Comparison of ENCODE assay signal across 27 mouse cellular contexts in genomic region chr12:81055811-81056210, GRCm38 (mm10). TPM values are rescaled to one million over a fixed set of nuclear protein-coding genes. Genes with fewer than 3 reads are reported as not detected.
DNase-seq lines count a peak whose midpoint lies in the region; ATAC-seq and TF ChIP-seq lines count a peak whose summit lies in the region.
"Had no signal": no experiment of that assay in that cellular context is flagged by ENCODE, and none has a peak within 500 bp of the region (broad histone marks: within the 10 kb centered on the region; RNA-seq: fewer than 3 reads in every experiment).

No protein-coding gene starts in this region.

- no peak overlapping the region for H3K9ac ChIP-seq in embryonic facial prominence, embryonic 12.5 days
- H3K9ac ChIP-seq in midbrain, postnatal 0 days (replicated peaks; ENCODE audit: low read length, poor library complexity, severe bottlenecking), result no peak overlapping the region
- no peak overlapping the region for H3K9ac ChIP-seq in hindbrain, embryonic 15.5 days
- H3K9ac ChIP-seq: embryonic facial prominence, embryonic 15.5 days; heart, embryonic 13.5 days; liver, embryonic 15.5 days; lung, embryonic 15.5 days; neural tube, embryonic 13.5 days had no signal

- no peaks in the 10 kb centered on the region for H3K27me3 ChIP-seq in embryonic facial prominence, embryonic 12.5 days
- H3K27me3 ChIP-seq in embryonic facial prominence, embryonic 10.5 days (replicated peaks; ENCODE audit: low read depth, poor library complexity, severe bottlenecking), result no peaks in the 10 kb centered on the region
- H3K27me3 ChIP-seq in heart, embryonic 10.5 days (ENCODE audit: insufficient read depth, poor library complexity, severe bottlenecking), result no peaks in the 10 kb centered on the region
- no peaks in the 10 kb centered on the region for H3K27me3 ChIP-seq in midbrain, embryonic 10.5 days (ENCODE audit: low read depth, poor library complexity, severe bottlenecking)
- no peaks in the 10 kb centered on the region for H3K27me3 ChIP-seq in midbrain, postnatal 0 days (ENCODE audit: insufficient read depth, low read length)
- no peaks in the 10 kb centered on the region for H3K27me3 ChIP-seq in hindbrain, embryonic 15.5 days
- H3K27me3 ChIP-seq: CH12.LX; embryonic facial prominence, embryonic 15.5 days; heart, embryonic 13.5 days; liver, embryonic 15.5 days; lung, embryonic 15.5 days; neural tube, embryonic 13.5 days had no signal

- no peak for ATAC-seq in embryonic facial prominence, embryonic 12.5 days (ENCODE audit: insufficient number of reproducible peaks, insufficient read depth, low FRiP score, low TSS enrichment)
- ATAC-seq in midbrain, postnatal 0 days (ENCODE audit: low FRiP score), result no peak
- ATAC-seq in hindbrain, embryonic 15.5 days (ENCODE audit: low FRiP score, low read depth), result no peak
- ATAC-seq: activated CD4-positive, CD25-positive, alpha-beta regulatory T cell, adult 4 months; intestine, postnatal 0 days had no signal

- H3K4me1 ChIP-seq in embryonic facial prominence, embryonic 12.5 days, result peaks cover 24% of the 10 kb centered on the region
- peaks cover 47% of the 10 kb centered on the region for H3K4me1 ChIP-seq in embryonic facial prominence, embryonic 10.5 days
- H3K4me1 ChIP-seq in heart, embryonic 10.5 days, result peaks cover 20% of the 10 kb centered on the region
- H3K4me1 ChIP-seq in midbrain, embryonic 10.5 days, result peaks cover 13% of the 10 kb centered on the region
- H3K4me1 ChIP-seq in midbrain, postnatal 0 days (ENCODE audit: insufficient read depth, low read length), result no peaks in the 10 kb centered on the region
- H3K4me1 ChIP-seq in hindbrain, embryonic 15.5 days (replicated peaks), result 0 out of 2 replicates have a peak, but pooled peaks cover 4% of the 10 kb centered on the region
- H3K4me1 ChIP-seq: liver, embryonic 15.5 days; lung, embryonic 15.5 days had no signal

- H3K36me3 ChIP-seq in embryonic facial prominence, embryonic 12.5 days, result no peaks in the 10 kb centered on the region
- no peaks in the 10 kb centered on the region for H3K36me3 ChIP-seq in embryonic facial prominence, embryonic 10.5 days (replicated peaks)
- no peaks in the 10 kb centered on the region for H3K36me3 ChIP-seq in heart, embryonic 10.5 days
- no peaks in the 10 kb centered on the region for H3K36me3 ChIP-seq in midbrain, embryonic 10.5 days
- H3K36me3 ChIP-seq in midbrain, postnatal 0 days (ENCODE audit: insufficient read depth, low read length), result no peaks in the 10 kb centered on the region
- H3K36me3 ChIP-seq in hindbrain, embryonic 15.5 days, result no peaks in the 10 kb centered on the region
- H3K36me3 ChIP-seq: embryonic facial prominence, embryonic 15.5 days; heart, embryonic 13.5 days; liver, embryonic 15.5 days; lung, embryonic 15.5 days; neural tube, embryonic 13.5 days had no signal

- WGBS in embryonic facial prominence, embryonic 12.5 days, result 96% methylated on average over 2 of the region's 2 CpGs
- WGBS in embryonic facial prominence, embryonic 10.5 days, result 89% methylated on average over 2 of the region's 2 CpGs
- 54% methylated on average over 2 of the region's 2 CpGs for WGBS in heart, embryonic 10.5 days
- 87% methylated on average over 2 of the region's 2 CpGs for whole genome bisulfite sequencing in midbrain, embryonic 10.5 days
- WGBS in midbrain, postnatal 0 days, result 90% methylated on average over 2 of the region's 2 CpGs
- 85% methylated on average over 2 of the region's 2 CpGs for WGBS in hindbrain, embryonic 15.5 days

- H3K27ac ChIP-seq in embryonic facial prominence, embryonic 12.5 days, result 0 out of 2 replicates have a peak overlapping the region, but pooled peaks have one; percentile 12
- no peak overlapping the region for H3K27ac ChIP-seq in embryonic facial prominence, embryonic 10.5 days (replicated peaks)
- H3K27ac ChIP-seq in heart, embryonic 10.5 days, result no peak overlapping the region
- 0 out of 2 replicates have a peak overlapping the region, but pooled peaks have one; percentile 28 for H3K27ac ChIP-seq in midbrain, embryonic 10.5 days (replicated peaks)
- H3K27ac ChIP-seq in midbrain, postnatal 0 days (ENCODE audit: low read depth, low read length), result no peak overlapping the region
- H3K27ac ChIP-seq in hindbrain, embryonic 15.5 days (replicated peaks), result 0 out of 2 replicates have a peak overlapping the region, but pooled peaks have one; percentile 29
- H3K27ac ChIP-seq: embryonic facial prominence, embryonic 15.5 days; heart, adult 2 months; heart, embryonic 13.5 days; liver, embryonic 15.5 days; lung, embryonic 15.5 days had no signal

- H3K4me2 ChIP-seq in embryonic facial prominence, embryonic 12.5 days (replicated peaks), result no peak overlapping the region
- no peak overlapping the region for H3K4me2 ChIP-seq in midbrain, postnatal 0 days (ENCODE audit: low read depth, low read length, poor library complexity, severe bottlenecking)
- H3K4me2 ChIP-seq in hindbrain, embryonic 15.5 days, result no peak overlapping the region
- H3K4me2 ChIP-seq: embryonic facial prominence, embryonic 15.5 days; heart, embryonic 13.5 days; liver, embryonic 15.5 days; lung, embryonic 15.5 days; neural tube, embryonic 13.5 days had no signal

- no peak overlapping the region for H3K4me3 ChIP-seq in embryonic facial prominence, embryonic 12.5 days
- H3K4me3 ChIP-seq in embryonic facial prominence, embryonic 10.5 days, result no peak overlapping the region
- H3K4me3 ChIP-seq in heart, embryonic 10.5 days, result no peak overlapping the region
- no peak overlapping the region for H3K4me3 ChIP-seq in midbrain, embryonic 10.5 days
- H3K4me3 ChIP-seq in midbrain, postnatal 0 days (ENCODE audit: low read depth, low read length), result no peak overlapping the region
- no peak overlapping the region for H3K4me3 ChIP-seq in hindbrain, embryonic 15.5 days
- H3K4me3 ChIP-seq: embryonic facial prominence, embryonic 15.5 days; heart, adult 2 months; heart, embryonic 13.5 days; liver, embryonic 15.5 days; lung, embryonic 15.5 days; neural tube, embryonic 13.5 days had no signal

- no peak for DNase-seq in embryonic facial prominence, embryonic 10.5 days (ENCODE audit: low spot score)
- peak; percentile 75 for DNase-seq in heart, embryonic 10.5 days (ENCODE audit: low spot score)
- no peak for DNase-seq in heart, postnatal 10 days
- no peak for DNase-seq in midbrain, embryonic 10.5 days (ENCODE audit: low spot score)
- no peak for DNase-seq in midbrain, postnatal 0 days (ENCODE audit: low spot score)
- no peak for DNase-seq in gastrocnemius, adult 8-10 months (ENCODE audit: low spot score in 2 of 2)
- DNase-seq: adrenal gland, adult 2 months; adrenal gland, postnatal 36 days; cerebellum, adult 18-20 months; cerebellum, postnatal 10 days; gastrocnemius, postnatal 36 days; heart, adult 2 months; heart, postnatal 14 days; kidney, adult 9 months; kidney, postnatal 10 days; thymus, adult 2 months; thymus, postnatal 36 days had no signal

- TF ChIP-seq CTCF in midbrain, postnatal 0 days (IDR thresholded peaks at IDR 0.05), result no peak

- intact Hi-C loops in heart, postnatal 10 days (cut with DNase I), result no loop called here

- no peaks in the 10 kb centered on the region for H3K9me3 ChIP-seq in embryonic facial prominence, embryonic 12.5 days
- no peaks in the 10 kb centered on the region for H3K9me3 ChIP-seq in embryonic facial prominence, embryonic 10.5 days
- H3K9me3 ChIP-seq in heart, embryonic 10.5 days, result no peaks in the 10 kb centered on the region
- H3K9me3 ChIP-seq in midbrain, embryonic 10.5 days (replicated peaks), result no peaks in the 10 kb centered on the region
- no peaks in the 10 kb centered on the region for H3K9me3 ChIP-seq in midbrain, postnatal 0 days (ENCODE audit: low read length)
- no peaks in the 10 kb centered on the region for H3K9me3 ChIP-seq in hindbrain, embryonic 15.5 days
- H3K9me3 ChIP-seq: embryonic facial prominence, embryonic 15.5 days; heart, embryonic 13.5 days; liver, embryonic 15.5 days; lung, embryonic 15.5 days; neural tube, embryonic 13.5 days had no signal

RNA-seq across cellular contexts. Expression of gene Smoc1, which starts 29.2 kb away (rescaled TPM):
- 14.7 and 15.8 TPM in 2 replicates for polyA plus RNA-seq in embryonic facial prominence, embryonic 12.5 days (2016; fragmentation: Nextera tagmentation; extraction: Ambion mirVana)
- 25.1 and 27.1 TPM in 2 replicates for polyA plus RNA-seq in embryonic facial prominence, embryonic 10.5 days (2016; fragmentation: Nextera tagmentation; extraction: Ambion mirVana)
- polyA plus RNA-seq in heart, embryonic 10.5 days (2016; fragmentation: Nextera tagmentation; extraction: Ambion mirVana), result 4.3 and 6.2 TPM in 2 replicates
- total RNA-seq in heart, postnatal 10 days (2021), result 1 to 10 TPM; 7.0 to 7.1 TPM
- 13.9 and 15.7 TPM in 2 replicates for polyA plus RNA-seq in midbrain, embryonic 10.5 days (2016; fragmentation: Nextera tagmentation; extraction: Ambion mirVana)
- 28.7 and 32.0 TPM in 2 replicates for total RNA-seq in midbrain, postnatal 0 days (2014; rRNA removed)
- 24.5 and 26.6 TPM in 2 replicates for polyA plus RNA-seq in midbrain, postnatal 0 days (2015; fragmentation: Nextera tagmentation; extraction: Ambion mirVana)
- polyA plus RNA-seq in hindbrain, embryonic 15.5 days (2015; fragmentation: Nextera tagmentation; extraction: Ambion mirVana), result 36.6 and 37.7 TPM in 2 replicates
- total RNA-seq in gastrocnemius, adult 8-10 months (2022), result 1 to 10 TPM in 3 of 4 experiments, under 1 TPM in 1; 0.73 to 2.6 (median 1.8) TPM

Comparison
In these comparisons a context has a peak if more than half of its experiments do, and no peak if none do; other contexts are left out.
1. H3K27ac ChIP-seq: peak in embryonic facial prominence, embryonic 12.5 days (single experiment), midbrain, embryonic 10.5 days (single experiment) and hindbrain, embryonic 15.5 days (single experiment); none in embryonic facial prominence, embryonic 10.5 days (single experiment), heart, embryonic 10.5 days (single experiment) and midbrain, postnatal 0 days (single experiment).